Mouse (Mus musculus): Measurements from ENCODE around the gene Inhbe.
"Not testable (repeated sequence)": the region's sequence is repeated elsewhere in the genome, so short reads cannot be mapped to it uniquely, and the experiment has no call there.

Inhbe gene

GRCm38 (mm10) chr10:127322669-127323068 is 31.5 kb downstream of the Inhbe start:
- no peak for DNase-seq (ENCODE audit: low spot score)

GRCm38 (mm10) chr10:127322178-127322577 is 32.0 kb downstream of the Inhbe start:
- peak; percentile 43 for DNase-seq (ENCODE audit: low spot score)

GRCm38 (mm10) chr10:127321621-127322020 is 32.6 kb downstream of the Inhbe start, which contains the start of gene Arhgap9:
TSS of gene Arhgap9 (plus strand) at chr10:127321964.
- no peak for DNase-seq (ENCODE audit: low spot score)

DNA sequence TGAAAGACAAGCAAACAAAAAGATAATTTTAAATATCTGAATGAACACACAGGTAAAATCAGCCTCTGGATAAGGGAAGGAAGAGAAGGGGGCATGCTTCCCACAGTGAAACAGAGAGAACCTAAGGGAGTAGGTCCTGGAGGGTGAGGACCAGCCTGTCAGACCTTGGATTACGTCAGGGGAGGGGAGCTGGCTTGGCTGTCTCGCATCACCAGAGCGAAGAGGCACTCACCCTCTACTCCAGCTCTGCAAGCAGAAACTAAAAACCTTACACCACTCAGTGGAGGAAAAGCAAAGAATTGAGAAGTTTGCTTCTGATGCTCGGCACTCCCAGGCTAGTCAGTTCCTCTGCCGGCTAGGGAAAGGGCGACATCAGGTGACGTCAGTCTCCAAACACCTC is 34.2 kb downstream of the Inhbe start:
- DNase-seq (ENCODE audit: low spot score): no peak

DNA sequence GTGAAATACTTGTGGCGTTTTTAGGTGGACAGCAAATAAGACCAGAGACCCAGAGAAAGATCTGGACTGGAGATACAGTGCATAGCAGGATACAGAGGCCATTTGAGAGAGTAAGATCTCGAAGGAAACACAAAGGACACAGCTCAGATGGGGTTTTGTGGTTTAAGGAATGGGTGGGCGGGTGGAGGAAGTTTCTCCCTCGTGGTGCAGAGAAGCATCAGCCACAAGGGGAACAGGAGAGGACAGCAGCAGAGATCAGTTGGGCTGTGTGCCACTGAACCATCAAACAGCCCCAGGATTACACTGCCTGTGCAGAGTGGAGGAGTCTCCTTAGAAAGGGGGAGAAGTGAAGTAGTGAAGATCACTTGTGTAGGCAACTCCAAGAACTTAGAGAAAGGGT is 36.2 kb downstream of the Inhbe start:
- no peak for DNase-seq (ENCODE audit: low spot score)

GRCm38 (mm10) chr10:127317277-127317676 is 36.9 kb downstream of the Inhbe start:
- DNase-seq (ENCODE audit: low spot score): no peak

GRCm38 (mm10) chr10:127314950-127315349 is 39.3 kb downstream of the Inhbe start:
- not testable (repeated sequence) for DNase-seq (ENCODE audit: low spot score)

DNA sequence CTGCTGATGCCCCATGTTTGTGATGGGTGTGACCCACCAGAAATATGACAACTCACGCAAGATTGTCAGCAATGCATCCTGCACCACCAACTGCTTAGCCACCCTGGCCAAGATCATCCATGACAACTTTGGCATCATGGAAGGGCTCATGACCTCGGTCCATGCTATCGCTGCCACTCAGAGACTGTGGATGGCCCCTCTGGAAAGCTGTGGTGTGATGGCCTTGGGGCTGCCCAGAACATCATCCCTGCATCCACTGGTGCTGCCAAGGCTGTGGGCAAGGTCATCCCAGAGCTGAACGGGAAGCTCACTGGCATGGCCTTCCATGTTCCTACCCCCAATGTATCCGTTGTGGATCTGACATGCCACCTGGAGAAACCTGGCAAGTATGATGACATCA is 40.7 kb downstream of the Inhbe start:
- DNase-seq (ENCODE audit: low spot score): not testable (repeated sequence)

- no peak for DNase-seq (ENCODE audit: low spot score)
These were observed 41.4 kb downstream of the Inhbe start for GRCm38 (mm10) chr10:127312858-127313257.

- DNase-seq (ENCODE audit: low spot score): peak; percentile 86
These were observed 41.9 kb downstream of the Inhbe start for GRCm38 (mm10) chr10:127312356-127312676.

DNA sequence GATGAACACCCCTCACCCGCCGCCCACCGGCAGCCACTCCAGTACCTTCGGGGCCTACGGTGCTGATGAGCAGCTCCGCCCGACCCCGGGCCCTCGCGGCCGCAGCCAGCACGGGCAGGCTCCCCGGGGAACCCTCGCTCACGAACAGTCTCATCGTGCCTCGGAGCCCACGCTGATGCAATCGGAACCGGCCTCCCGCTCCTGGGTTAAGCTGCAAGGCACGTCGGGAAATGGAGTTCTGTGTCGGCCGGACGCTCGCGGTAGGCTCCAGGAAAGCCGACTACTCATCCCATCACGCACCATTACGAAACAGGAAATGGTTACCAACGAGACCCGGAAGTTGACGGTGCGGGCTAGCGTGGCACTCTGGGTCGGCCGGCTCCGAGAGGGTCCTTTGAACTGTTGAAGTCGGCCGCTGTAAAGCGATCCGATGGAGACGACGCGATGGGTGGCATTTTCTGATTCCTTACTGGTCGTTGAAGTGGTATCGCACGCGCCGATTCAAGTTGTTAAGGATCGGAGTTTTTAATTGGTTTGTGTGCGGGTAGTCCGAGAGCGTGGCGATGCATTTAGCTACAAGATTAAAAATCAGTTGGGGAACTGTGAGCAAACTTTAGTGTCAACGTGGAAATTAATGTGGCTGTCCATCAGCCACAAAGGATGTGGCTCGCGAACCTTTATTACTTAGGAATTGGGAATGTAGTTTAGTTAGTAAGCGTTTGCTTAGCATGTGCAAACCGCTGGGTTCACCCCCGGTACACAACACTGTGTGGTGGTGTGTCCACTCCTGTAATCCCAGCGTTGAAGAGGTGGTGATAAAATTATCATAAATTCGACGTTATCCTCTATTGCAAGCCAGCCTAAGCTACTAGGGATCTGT is 42.5 kb downstream of the Inhbe start, which contains the start of gene Mars:
Gene Mars (minus strand): TSS at position 311 of the 880 bp plus-strand sequence.
- DNase-seq (ENCODE audit: low spot score): peak; percentile 88

GRCm38 (mm10) chr10:127310523-127311475 is 43.4 kb downstream of the Inhbe start:
- peak; percentile 49 for DNase-seq (ENCODE audit: low spot score)

DNA sequence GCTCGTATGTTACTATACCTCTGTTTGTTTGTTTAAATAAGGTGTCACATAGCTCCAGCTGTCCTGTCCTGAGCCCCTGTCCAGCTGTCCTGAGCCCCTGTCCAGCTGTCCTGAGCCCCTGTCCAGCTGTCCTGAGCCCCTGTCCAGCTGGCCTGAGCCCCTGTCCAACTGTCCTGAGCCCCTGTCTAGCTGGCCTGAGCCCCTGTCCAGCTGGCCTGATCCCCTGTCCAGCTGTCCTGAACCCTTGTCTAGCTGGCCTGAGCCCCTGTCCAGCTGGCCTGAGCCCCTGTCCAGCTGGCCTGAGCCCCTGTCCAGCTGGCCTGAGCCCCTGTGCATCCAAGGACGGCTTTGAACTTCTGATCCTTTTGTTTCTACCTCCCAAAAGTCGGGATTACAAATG is 45.0 kb downstream of the Inhbe start:
- DNase-seq (ENCODE audit: low spot score): not testable (repeated sequence)

DNA sequence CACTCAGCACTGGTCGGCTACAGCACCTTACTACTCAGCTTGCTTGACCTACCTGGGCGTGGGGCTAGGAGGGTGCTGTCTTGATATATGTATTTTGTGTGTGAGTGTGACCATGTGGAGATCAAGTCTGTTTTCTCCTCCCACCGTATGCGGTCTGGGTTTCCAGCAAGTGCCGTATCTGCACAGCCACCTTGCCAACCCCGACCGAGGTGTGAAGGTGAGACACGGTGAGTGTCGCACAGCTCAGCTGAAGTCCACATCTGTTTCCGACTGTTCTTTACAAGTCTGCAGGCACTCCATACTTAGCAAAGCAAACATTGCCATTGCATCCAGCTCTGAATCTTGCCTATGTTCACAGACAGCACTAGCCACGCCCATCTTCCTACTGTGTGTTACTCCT is 51.1 kb downstream of the Inhbe start:
- peak; percentile 39 for DNase-seq (ENCODE audit: low spot score)

DNA sequence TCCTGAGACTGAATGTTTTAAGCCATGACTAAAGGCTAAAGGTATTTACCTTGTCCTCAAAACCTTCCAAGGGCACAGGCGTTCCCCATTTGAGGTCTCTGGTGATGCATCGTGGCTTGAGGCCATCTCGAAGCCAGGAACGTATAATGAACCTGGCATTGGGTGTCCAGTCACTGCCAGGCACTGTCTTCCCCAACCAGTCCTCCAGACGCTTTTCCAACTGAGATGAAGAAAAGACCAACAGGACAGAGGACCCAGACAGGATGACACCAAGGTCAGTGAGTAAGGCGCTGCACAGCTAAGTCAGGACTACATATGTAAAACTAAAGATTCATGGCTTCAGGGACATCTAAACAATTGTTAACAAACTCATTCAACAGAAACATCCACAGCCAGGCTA is 53.9 kb downstream of the Inhbe start:
- no peak for DNase-seq (ENCODE audit: low spot score)
